Comparison of ENCODE assay signal across 14 mouse cellular contexts in genomic region chr6:94677448-94677847, GRCm38 (mm10). TPM values are rescaled to one million over a fixed set of nuclear protein-coding genes. Genes with fewer than 3 reads are reported as not detected.
DNase-seq lines count a peak whose midpoint lies in the region; ATAC-seq and TF ChIP-seq lines count a peak whose summit lies in the region.
"Had no signal": no experiment of that assay in that cellular context is flagged by ENCODE, and none has a peak within 500 bp of the region (broad histone marks: within the 10 kb centered on the region; RNA-seq: fewer than 3 reads in every experiment).

No protein-coding gene starts in this region.

- no peak for TF ChIP-seq CTCF in hindbrain, postnatal 0 days (IDR thresholded peaks at IDR 0.05; ENCODE audit: low read depth)

- no peaks in the 10 kb centered on the region for H3K9me3 ChIP-seq in hindbrain, postnatal 0 days (ENCODE audit: low read length)
- H3K9me3 ChIP-seq in hindbrain, embryonic 11.5 days (ENCODE audit: control insufficient read depth, low read length): no peaks in the 10 kb centered on the region
- no peaks in the 10 kb centered on the region for H3K9me3 ChIP-seq in limb, embryonic 10.5 days (replicated peaks)
- H3K9me3 ChIP-seq: hindbrain, embryonic 12.5 days; liver, embryonic 15.5 days; neural tube, embryonic 12.5 days had no signal

- no peak overlapping the region for H3K9ac ChIP-seq in hindbrain, postnatal 0 days (replicated peaks; ENCODE audit: low read length)
- no peak overlapping the region for H3K9ac ChIP-seq in hindbrain, embryonic 11.5 days (ENCODE audit: low read depth, low read length)
- H3K9ac ChIP-seq: hindbrain, embryonic 12.5 days; liver, embryonic 15.5 days; neural tube, embryonic 12.5 days had no signal

- peak overlapping the region; percentile 42 for H3K4me2 ChIP-seq in hindbrain, postnatal 0 days (ENCODE audit: low read depth, low read length)
- no peak overlapping the region for H3K4me2 ChIP-seq in hindbrain, embryonic 11.5 days (replicated peaks; ENCODE audit: low read depth, low read length)
- H3K4me2 ChIP-seq: hindbrain, embryonic 12.5 days; neural tube, embryonic 12.5 days had no signal

- WGBS in hindbrain, postnatal 0 days: 22% methylated on average over 3 of the region's 3 CpGs
- 63% methylated on average over 3 of the region's 3 CpGs for WGBS in hindbrain, embryonic 11.5 days
- 43% methylated on average over 3 of the region's 3 CpGs for WGBS in limb, embryonic 10.5 days

- no peaks in the 10 kb centered on the region for H3K36me3 ChIP-seq in hindbrain, postnatal 0 days (ENCODE audit: insufficient read depth, low read length)
- no peaks in the 10 kb centered on the region for H3K36me3 ChIP-seq in hindbrain, embryonic 11.5 days (ENCODE audit: control insufficient read depth, insufficient read depth, low read length)
- no peaks in the 10 kb centered on the region for H3K36me3 ChIP-seq in limb, embryonic 10.5 days
- H3K36me3 ChIP-seq: hindbrain, embryonic 12.5 days; liver, embryonic 15.5 days; neural tube, embryonic 12.5 days had no signal

- ATAC-seq in frontal cortex, adult (ENCODE audit: low TSS enrichment): peak; percentile 47
- no peak for ATAC-seq in hindbrain, postnatal 0 days
- no peak for ATAC-seq in hindbrain, embryonic 11.5 days (ENCODE audit: low FRiP score)

- no peak for DNase-seq in frontal cortex, postnatal 36 days (ENCODE audit: low spot score in 2 of 2)
- DNase-seq in hindbrain, postnatal 0 days (ENCODE audit: low spot score): no peak
- no peak for DNase-seq in hindbrain, embryonic 11.5 days (ENCODE audit: low spot score)
- DNase-seq in brain, adult 2 months (ENCODE audit: low read depth, low spot score): peak; percentile 21
- no peak for DNase-seq in limb, embryonic 10.5 days (ENCODE audit: low spot score)
- DNase-seq in T-cell, adult 2 months (ENCODE audit: low spot score): no peak
- DNase-seq in adrenal gland, postnatal 25 days: no peak
- DNase-seq: cerebellum, postnatal 14 days; right cerebral cortex, adult 18-20 months had no signal

- H3K27me3 ChIP-seq in hindbrain, postnatal 0 days (ENCODE audit: insufficient read depth, low read length): no peaks in the 10 kb centered on the region
- H3K27me3 ChIP-seq in hindbrain, embryonic 11.5 days (ENCODE audit: control insufficient read depth, insufficient read depth, low read length): no peaks in the 10 kb centered on the region
- peaks cover 44% of the 10 kb centered on the region for H3K27me3 ChIP-seq in limb, embryonic 10.5 days (ENCODE audit: low read depth, poor library complexity, severe bottlenecking)
- H3K27me3 ChIP-seq: hindbrain, embryonic 12.5 days; neural tube, embryonic 12.5 days had no signal

- no peak overlapping the region for H3K4me3 ChIP-seq in hindbrain, postnatal 0 days (ENCODE audit: low read length)
- no peak overlapping the region for H3K4me3 ChIP-seq in hindbrain, embryonic 11.5 days (ENCODE audit: low read depth, low read length)
- peak overlapping the region; percentile 8; the same call in 1 of the 2 replicates for H3K4me3 ChIP-seq in limb, embryonic 10.5 days
- H3K4me3 ChIP-seq: hindbrain, embryonic 12.5 days; left cerebral cortex, adult 2 months; liver, embryonic 15.5 days; neural tube, embryonic 12.5 days had no signal

- peaks cover 18% of the 10 kb centered on the region for H3K4me1 ChIP-seq in hindbrain, postnatal 0 days (ENCODE audit: insufficient read depth, low read length)
- peaks cover 2% of the 10 kb centered on the region; the same call in 1 of the 2 replicates for H3K4me1 ChIP-seq in hindbrain, embryonic 11.5 days (replicated peaks; ENCODE audit: control insufficient read depth, insufficient read depth, low read length)
- H3K4me1 ChIP-seq in limb, embryonic 10.5 days: peaks cover 89% of the 10 kb centered on the region

- H3K27ac ChIP-seq in hindbrain, postnatal 0 days: 0 out of 2 replicates have a peak overlapping the region, but pooled peaks have one; percentile 36
- H3K27ac ChIP-seq in hindbrain, embryonic 11.5 days (ENCODE audit: low read depth, low read length): no peak overlapping the region
- H3K27ac ChIP-seq in limb, embryonic 10.5 days: peak overlapping the region; percentile 51; the same call in 1 of the 2 replicates
- H3K27ac ChIP-seq: hindbrain, embryonic 12.5 days; left cerebral cortex, adult 2 months; liver, embryonic 15.5 days; neural tube, embryonic 12.5 days had no signal

RNA-seq across cellular contexts. Expression of gene Lrig1, which starts 22.5 kb away (rescaled TPM):
- 131 and 146 TPM in 2 replicates for total RNA-seq in hindbrain, postnatal 0 days (2014; rRNA removed)
- 23.0 and 27.8 TPM in 2 replicates for polyA plus RNA-seq in hindbrain, postnatal 0 days (2015; fragmentation: Nextera tagmentation; extraction: Ambion mirVana)
- 18.0 and 20.2 TPM in 2 replicates for polyA plus RNA-seq in hindbrain, embryonic 11.5 days (2014; fragmentation: Nextera tagmentation; extraction: Ambion mirVana)
- 13.7 and 15.7 TPM in 2 replicates for polyA plus RNA-seq in limb, embryonic 10.5 days (2016; fragmentation: Nextera tagmentation; extraction: Ambion mirVana)
- 9.4 and 14.4 TPM in 2 replicates for total RNA-seq in adrenal gland, postnatal 25 days (2021)
